Mouse (Mus musculus) kidney, postnatal 4 days (tissue): ENCODE results near the gene Rnf4.

Experiments
- DNase-seq, 2 experiments: peaks; one replicate each; pipeline ENCODE4 v3.0.0; 2021; ENCODE audit warnings: mixed read lengths in 2 of 2

Gene Rnf4

DNA sequence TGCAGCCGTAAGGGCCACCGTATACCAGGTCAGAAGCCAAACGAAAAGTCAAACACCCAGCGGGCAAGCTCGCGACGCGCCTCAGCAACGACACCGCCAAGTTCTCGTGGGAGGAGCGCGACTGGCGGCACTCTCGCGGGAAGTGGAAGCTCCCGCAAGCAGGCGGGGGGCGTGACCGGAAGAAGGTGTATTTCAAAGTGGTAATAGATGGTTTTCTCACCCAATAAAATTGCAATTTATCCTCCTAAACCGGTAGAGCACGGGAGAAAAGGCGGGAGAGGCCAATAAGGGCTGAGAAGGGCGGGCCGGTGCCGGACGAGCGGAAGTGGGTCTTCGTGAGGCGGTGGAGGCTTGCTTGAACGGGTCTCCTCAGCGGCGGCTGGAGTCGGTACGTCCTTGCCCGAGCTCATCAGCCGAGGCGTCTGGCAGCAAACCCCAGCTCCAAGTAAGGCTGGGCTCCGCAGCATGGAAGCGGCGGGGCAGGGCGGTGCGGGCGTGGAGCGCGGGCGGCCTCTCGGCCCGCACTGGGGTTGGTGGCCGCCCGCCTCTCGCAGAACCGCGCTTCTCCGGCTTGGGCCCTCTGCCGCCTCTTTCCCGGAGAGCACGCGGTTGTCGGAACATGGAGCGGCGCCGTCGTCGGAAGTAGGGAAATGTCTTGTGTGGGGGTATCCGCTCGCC lies at the start of gene Rnf4:
Rnf4 (plus strand) TSS at position 193 of the 678 bp plus-strand sequence.
- DNase-seq = peak; percentile 99

DNA sequence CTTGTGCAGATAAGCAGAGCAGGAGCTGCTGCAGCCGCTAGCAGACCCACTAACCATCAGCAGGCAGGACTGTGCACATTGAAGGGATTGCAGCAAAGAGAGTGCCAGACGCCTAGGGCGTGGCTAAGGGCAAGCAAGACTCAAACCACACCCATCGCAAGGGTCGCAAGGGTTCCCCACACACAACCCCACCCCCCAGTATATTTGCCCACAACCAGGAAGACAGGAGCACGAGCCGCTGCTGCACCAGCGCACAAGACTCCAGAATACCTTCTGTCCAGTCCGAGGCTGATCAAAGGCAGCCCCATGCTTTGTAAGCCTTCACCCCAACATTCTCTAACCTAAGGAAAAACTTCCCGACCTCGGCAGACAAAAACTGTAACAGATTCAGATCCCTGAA lies 49.6 kb upstream of the Rnf4 start:
- no peak for DNase-seq

DNA sequence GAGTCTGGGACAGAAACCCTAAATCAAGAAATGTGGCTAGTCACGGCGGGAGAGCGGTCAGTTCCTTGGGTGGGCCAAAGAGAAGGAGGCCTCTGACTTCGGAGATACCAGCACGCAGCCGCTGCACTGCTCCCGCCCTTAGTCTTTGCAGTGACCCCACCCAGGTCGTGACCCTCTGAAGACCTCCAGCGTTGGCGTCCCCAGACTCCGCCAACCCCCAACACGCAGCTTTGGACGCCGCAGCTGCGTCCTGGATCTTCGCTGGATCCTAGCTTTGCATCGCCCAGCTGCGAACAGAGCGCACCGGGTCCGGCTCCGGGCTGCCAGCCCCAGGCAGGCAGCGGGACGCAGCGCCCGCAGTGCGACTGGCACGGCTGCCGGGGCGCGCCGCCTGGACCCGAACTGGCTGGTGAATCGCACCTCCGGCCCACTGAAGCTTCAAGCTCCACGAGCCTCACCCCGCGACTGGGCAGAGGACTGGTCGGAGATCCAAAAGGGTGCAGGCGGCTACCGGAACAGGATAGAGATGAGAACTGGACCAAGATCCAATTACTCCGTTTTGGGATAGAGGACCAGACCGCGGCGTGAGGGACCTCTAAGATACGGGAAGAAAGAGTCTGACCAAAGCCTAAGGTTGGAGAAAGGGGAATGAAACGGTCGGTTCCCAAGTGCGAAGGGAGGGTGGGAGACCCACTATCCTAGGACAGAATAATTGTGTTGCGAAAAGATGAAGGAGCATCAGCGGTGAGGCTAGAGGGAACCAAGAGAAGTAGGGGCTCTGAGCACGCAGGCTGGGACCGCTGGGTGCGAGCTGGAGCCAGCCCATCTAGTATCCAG lies 48.9 kb upstream of the Rnf4 start:
- peak; percentile 19 to 23 for DNase-seq

DNA sequence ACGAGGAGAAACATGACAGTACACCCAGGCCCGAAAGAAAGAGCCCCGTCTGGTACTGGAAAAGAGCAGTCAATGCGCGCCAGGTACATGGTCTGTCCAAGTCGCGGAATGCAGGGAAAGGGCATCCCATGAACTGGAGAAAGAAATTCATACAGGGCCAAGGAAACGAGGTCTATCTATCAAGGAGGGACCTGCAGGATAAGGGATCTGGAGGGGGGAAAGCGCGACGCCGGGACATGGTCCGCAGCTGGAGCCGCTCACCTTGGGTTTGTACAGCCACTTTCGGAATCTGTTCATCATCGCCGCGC lies 48.3 kb upstream of the Rnf4 start:
- DNase-seq = no peak

DNA sequence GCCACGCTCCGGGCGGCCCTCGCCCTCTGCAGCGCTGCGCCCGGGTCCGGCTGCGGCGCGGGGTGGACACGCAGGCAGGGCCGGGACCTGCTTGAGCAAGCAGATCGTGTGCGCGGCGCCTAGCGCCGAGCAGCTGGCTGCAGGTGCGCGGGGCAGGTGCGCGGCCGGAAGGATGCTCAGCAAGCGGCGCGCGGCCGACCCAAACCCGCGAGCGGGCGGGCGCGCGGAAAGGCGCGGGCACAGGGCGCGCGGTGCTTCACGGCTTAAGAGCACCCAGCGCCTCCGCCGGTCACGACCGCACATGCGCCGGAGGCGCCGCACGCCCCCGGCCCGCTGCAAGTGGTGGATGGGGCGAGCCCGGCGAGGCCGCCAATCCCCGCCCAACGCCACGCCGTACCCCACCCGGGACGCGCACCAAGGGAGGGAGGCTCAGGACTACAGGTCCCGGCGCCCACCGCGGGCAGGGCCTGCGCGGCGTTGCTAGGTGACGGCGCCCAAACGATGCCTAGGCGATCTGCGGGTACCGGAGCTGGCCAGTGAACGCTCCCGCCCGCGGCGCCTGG lies 47.9 kb upstream of the Rnf4 start, which contains the start of the genes Zfyve28 and Cfap99:
Zfyve28 (minus strand) TSS at position 296 of the 563 bp plus-strand sequence.
Cfap99 (plus strand) TSS at position 447 of the 563 bp plus-strand sequence.
- peak; percentile 78 to 81 for DNase-seq

DNA sequence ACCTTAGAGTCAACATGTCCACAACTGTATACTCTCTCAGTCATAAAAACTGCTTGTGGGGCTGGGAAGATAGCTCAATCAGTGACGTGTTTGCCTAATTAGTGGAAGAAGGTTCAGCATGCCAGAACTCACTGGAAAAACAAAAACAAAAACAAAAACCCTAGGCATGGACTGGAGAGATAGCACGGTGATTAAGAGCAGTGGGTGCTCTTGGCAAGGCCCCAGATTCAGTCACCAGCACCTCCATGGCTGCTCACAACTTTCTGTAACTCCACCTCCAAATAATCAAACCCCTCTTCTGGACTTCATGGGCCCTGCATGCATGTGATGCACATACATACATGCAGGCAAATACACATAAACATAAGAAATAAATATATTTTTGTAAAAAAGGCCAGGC lies 46.8 kb upstream of the Rnf4 start:
- DNase-seq = no peak

DNA sequence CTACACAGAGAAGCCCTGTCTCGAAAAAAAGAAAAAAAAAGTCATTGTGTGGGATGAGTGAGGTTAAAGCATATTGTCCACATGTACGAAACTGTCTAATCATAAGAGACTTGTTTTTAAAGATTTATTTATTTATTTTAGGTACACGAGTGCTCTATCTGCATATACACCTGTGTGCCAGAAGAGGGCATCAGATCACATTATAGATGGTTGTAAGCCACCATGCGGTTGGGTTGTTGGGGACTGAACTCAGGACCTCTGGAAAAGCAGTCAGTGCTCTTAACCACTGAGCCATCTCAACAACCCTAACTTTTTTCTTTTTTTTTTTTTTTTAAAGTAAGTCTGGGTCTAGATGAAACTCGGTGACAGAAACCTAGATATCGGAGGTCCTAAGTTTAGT lies 42.7 kb upstream of the Rnf4 start:
- no peak for DNase-seq

DNA sequence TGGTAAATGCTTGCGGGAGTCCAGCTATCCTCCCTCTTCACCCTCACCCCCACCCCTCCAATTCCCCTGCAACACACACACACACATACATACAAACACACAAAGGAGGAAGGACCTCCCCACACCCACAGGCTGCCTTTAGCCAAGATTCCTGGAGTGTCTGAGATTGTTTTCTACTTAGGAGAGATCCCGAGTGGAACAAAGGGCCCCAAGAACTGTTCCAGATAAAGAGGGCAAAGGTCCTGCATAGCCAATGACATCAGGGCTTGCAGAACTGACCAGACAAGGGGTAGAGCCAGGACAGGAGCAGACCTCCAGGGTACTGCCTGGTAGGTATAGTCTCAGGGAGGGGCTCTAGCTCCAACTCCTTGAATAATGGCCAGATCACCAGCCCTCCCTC lies 41.4 kb upstream of the Rnf4 start:
- DNase-seq = no peak

DNA sequence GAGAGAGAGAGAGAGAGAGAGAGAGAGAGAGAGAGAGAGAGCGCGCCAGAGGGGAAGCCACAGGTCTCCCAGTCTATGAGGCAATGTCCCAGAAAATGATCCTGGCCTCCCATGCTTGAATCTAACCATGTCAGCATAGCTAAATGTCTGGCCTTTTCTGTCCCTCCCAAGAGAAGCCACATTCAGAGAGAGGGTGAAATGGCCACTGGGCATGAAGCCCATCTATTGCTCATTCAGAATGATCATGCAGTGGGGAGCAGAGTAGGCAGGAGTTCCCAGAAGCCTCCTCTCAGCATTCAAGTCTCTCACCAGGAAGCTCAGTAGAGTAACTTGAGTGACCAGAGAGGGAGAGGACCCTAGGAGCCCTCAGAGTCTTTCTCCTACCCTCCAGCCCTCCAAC lies 40.9 kb upstream of the Rnf4 start:
- no peak for DNase-seq

DNA sequence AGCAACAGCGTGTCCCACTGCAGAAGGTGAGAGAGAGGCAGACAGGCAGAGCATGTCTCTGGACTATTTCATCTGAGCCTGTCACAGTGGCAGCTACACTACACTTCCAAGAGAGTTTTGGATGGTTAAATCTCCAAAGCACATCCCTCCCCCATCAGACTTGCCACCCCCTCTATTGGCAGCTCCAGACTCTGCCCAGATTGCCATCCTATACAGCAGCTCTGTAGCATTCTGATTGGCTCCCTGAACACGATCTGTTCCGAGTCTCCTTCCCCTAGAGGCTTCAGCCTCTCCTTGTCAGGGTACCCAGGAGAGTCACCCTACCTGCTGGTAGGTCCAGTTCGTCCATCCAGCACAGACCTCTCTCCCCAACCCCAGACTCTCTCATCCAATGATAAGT lies 38.0 kb upstream of the Rnf4 start:
- DNase-seq = no peak

DNA sequence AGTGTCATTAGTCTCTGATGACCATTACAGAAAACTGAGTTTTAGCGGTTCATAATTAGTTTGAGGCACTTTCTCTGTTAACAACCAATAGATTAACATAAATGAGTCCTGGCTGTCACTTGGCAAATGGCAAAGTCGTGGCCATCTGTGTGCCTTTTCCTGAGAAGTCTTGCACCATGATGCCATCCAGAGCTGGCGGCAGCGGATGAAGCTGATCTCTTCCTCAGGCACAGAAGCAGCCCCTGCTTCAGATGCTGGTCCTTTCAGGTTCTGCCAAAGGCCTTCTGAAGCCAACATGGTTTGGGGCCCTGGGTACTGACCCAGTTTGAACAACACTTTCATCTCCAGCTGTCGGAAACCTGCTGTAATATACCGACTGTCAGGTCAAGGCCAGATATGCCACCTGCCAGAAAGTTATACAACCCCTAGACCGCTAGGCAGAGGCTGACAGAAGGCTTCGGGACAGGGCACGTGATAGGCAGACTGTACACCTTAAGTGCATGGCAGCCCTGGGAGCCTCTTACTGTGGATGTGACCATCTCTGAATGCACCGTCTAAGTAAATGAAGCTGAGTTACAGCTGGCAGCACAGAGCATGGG lies 37.1 kb upstream of the Rnf4 start:
- no peak for DNase-seq

DNA sequence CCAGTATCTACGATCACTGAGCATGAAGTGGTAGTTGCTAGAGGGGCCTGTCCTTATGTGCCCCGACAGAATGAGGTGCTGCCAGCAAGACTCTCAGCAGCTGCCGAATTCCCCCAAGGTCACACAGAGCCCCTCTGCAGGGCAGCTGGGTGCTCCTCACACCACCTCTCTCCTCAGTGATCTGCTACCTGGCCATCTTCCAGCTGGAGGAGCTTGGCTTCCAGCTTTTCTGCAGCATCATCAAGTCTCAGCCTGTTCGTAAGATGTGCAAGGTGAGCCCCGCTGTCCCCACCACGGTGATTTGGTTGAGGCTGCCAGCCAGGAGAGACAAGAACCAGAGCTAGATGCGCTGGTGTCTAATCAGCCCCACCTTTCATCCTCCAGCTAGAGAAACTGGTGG lies 33.7 kb upstream of the Rnf4 start:
- no peak for DNase-seq

DNA sequence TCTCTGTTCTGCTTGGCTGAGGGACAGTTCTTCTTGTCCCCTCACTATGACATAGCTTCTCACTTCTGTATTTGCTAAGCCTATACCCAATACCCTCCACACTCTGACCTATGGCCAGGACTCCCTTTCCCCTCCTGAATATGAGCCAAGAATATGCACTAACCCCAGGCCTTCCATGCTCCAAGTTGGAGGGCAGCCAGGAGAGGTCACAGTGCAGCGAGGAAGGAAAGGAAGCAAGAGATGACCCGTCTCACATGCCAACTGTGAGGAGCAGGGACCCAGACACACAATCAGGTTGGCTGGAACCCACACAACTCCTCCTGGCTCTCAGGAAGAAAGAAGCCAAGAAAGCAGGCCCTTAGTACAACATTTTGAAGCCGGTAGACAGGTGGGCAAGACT lies 27.1 kb upstream of the Rnf4 start:
- peak in 1 of 2 experiments; percentile 10 for DNase-seq

DNA sequence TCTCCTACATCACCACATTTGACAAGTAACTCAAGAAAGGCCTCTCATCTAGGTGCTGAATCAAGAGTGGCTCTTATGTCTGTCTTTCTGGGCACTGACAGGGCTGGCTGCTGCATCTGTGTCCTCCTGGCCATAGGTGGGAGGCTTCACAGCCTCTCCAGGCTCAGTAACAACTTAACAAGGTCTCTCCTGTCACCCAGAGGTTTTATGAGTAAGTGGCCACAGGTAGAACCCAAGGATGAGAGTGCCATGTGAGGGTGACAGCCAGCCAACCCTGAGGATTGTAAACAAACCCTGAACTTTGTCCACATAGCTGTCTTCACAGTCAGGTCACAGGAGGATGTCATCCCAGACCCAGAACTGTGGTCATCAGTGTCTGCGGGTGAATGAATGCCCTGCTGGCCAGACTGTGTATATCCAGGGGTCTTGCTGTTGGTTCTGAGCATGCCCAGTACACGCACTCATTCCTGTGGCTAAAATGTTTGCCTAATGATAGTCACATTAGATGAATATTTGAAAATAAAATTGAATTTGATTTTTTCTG lies 16.5 kb upstream of the Rnf4 start:
- no peak for DNase-seq

DNA sequence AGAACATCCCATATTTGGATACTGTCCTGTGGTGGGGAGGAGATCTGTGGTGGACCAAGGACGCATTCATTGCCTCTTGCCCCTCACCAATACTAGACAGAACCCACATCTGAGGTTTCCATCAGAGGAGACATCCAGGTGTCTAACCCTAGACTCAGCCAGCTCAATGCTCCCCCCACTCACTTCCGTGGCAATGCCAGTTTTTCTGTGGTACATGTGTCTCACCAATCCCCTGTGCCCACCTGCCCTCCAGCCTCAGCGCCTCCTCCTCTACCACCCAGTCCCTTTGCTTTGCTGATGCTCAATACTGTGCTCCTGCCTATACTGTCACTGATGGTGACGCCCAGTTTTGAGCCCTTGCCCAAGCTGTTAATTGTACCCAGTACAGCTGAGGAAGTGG lies 14.9 kb upstream of the Rnf4 start:
- DNase-seq = no peak

DNA sequence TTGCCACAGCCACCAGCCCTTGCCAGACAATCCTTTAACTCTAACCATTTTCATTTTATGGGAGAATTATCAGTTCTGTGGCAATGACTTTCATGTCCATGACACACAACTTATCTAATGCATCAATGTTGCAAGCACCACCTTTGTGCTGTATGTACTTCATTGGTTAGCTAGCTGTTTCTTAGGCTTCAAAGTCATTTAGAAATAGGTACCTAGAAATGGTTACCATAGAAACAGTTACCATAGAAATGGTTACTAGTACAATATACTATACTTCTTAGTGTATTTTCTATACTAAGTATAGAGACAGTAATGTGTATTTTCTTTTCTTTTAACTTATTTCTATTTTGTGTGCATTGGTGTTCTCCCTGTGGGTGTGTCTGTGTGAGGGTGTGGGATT lies 10.8 kb upstream of the Rnf4 start:
- no peak for DNase-seq

DNA sequence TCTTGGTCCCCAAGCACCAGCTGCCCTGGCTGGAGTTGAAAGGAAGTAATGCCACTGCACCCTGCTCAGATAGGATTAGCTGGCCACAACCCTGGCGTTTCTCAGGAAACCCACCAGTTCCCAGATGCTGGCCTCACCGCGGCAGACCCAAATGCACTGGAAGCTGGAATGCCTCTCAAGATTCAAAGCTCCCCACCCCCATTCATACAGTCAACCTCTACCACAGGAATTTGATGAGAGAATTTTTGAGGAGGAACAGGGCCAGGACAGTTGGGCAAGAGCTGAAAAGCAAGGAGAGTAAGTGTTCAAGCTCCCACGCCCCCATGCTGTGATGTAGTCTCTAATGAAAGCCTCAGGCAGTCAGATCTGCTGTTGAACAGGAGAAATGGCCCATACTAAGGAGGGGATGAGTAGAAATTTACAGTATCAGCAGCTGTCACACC lies 9.8 kb upstream of the Rnf4 start:
- peak; percentile 9 to 22 for DNase-seq

DNA sequence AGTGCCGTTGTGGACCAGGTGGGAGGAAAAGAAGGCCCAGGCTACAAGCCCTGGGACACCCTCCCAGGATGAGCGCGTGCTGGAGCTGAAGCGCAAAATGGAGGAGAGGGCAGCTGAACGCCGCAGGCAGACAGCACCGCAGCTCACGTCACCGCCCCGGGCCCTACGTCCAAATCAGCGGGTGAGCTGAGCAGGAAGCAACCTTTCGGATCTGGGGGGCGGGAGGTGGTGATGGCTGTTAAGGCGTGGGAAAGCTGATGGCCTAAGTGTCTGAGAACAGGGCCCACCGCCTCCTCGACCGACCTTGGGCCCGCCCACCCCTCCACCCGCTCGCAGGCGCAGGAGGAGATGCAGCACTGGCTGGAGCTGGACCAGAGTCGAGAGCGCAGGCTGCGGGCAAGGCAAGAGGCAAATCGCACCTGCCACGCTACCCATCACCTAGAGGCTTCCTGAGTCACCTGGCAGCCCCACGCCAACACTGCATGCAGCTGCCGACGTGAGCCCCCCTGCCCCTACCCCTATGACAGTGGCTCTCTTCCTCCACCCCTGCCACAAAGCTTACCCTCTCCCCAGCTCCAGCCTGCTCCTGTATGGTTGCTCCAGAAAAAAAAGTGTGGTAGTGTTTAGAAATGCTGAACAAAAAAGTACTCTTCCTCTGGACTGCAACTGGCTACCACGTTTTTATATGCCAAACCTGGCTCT lies 9.1 kb upstream of the Rnf4 start:
- peak; percentile 59 to 73 for DNase-seq

DNA sequence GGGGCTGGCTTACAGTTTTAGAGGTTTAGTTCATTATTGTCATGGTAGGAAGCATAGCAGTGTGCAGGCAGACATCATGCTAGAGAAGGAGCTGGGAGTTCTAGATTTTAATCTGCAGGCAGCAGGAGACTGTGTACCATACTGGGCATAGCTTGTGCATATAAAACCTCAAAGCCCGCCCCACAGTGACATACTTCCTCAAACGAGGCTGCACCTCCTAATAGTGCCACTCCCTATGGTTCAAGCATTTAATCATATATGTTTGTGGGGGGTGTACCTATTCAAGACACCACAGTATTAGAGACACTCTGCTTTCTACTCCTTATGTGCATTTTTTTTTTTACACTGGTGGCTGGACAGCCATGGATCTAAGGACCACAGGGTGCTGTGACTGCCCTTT lies 6.0 kb upstream of the Rnf4 start:
- DNase-seq = no peak

DNA sequence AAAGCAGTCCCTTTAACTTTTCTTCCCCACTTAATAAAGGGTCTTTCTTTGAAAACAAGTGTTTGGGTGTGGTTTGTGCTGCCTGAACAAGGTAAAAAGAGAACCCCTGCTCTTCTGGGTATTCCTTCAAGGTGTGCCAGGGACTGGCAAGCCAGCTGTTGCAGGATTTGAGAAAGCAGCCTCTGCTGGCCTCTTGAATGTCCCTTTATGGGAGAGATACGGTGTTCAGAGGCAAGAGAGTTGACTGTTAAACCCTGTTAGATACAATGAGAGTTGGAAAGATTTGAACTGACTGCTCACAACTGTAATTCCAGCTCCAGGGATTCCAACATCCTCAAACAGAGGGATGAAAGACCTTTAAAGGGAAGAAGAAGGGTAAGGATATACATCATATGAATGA lies 2.0 kb upstream of the Rnf4 start:
- DNase-seq = no peak

DNA sequence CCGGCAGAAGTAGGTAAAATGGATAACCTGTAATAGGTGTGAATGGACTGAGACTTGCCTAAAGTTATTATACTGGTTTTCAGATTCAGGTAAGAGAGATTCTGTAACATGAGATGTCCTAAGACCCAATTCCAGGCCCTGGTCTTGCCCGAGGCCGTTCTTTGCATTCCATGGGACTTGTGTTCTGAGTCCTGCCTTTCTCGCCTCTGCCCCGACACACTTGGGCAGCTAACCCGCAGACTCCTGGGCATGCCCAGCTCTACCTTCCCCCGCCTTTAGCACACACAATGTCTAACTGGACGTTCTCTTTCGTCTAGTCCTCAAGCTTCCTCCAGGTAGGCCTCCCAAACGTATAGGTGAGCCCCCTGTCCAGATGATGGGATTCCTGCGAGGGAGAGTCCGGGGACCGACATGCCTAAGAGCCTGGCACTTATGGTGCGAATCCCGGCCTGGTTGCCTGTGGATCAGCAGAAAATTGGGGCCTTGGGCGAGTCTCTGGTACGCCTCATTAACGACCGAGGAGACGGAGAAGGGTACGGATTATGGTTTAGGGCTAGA lies 471 bp upstream of the Rnf4 start:
- peak; percentile 59 to 75 for DNase-seq

DNA sequence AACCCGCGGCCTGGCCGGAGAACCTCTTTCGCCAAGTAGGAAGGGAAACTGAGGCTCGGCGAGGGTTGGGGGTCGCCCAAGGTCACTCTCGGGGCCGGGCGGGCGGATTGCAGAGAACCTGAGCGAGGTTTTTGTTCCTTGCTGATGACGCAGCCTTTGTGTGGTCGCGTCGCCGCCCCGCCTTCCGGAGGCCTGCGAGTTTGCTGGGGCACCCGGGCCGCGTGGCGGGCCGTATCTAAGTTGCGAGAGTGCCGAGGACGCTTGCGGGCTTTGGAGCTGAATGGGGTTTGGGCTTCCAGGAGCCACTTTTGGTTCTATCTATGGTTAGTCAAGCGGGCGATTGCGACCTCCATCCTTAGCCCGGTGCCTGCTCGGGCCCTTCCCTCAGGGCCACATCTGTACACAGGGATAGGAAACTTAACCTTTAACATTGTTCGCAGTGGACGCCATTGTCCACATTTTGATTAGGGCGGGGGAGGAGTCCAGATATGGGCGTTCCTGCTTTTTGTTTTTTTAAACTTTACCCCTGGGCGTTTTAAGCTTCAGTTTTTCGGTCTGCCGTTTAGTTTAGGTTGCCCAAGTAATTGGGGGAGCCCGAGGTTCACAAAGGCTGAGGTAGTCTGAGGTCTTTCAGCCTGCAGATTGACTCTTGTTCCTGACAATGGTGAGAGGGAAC lies 824 bp downstream of the Rnf4 start:
- DNase-seq = peak; percentile 72 to 82
